Mouse (Mus musculus) spleen, adult 2 months (tissue): Measurements from ENCODE around the gene Magi1. TPM values are rescaled to one million over a fixed set of nuclear protein-coding genes. Genes with fewer than 3 reads are reported as not detected.
A peak's percentile ranks its signal among the peaks of the same experiment; 100 is the strongest.

Source experiments
- DNase-seq, 2 experiments: peaks; one replicate each; pipeline versions ENCODE4 v3.0.0 to v3.0.0-alpha.2; 2012 to 2021; ENCODE audit warnings: low spot score in 2 of 2, low read depth in 1 of 2
- H3K27ac ChIP-seq: fragments of 200-500 bp; 2 replicates; pipeline ENCODE4 v1.5.1; 2012; ENCODE audit warnings: low read length, inconsistent platforms; ENCODE audit not compliant: insufficient read depth
- H3K27me3 ChIP-seq: fragments of 200-500 bp; 2 replicates; pipeline ENCODE4 v1.6.1; 2012; ENCODE audit warnings: mild to moderate bottlenecking, moderate library complexity, low read length, inconsistent platforms; ENCODE audit not compliant: control insufficient read depth, insufficient read depth
- H3K36me3 ChIP-seq: fragments of 200-500 bp; 2 replicates; pipeline ENCODE4 v1.6.1; 2012; ENCODE audit warnings: mild to moderate bottlenecking, low read length, inconsistent platforms; ENCODE audit not compliant: control insufficient read depth, insufficient read depth
- H3K4me1 ChIP-seq: fragments of 200-500 bp; 2 replicates; pipeline ENCODE4 v1.6.1; 2011; ENCODE audit warnings: inconsistent platforms; ENCODE audit not compliant: control insufficient read depth, insufficient read depth, insufficient read length
- H3K4me3 ChIP-seq: fragments of 200-500 bp; 2 replicates; pipeline ENCODE4 v1.5.1; 2011; ENCODE audit warnings: mild to moderate bottlenecking, inconsistent platforms; ENCODE audit not compliant: insufficient read depth, insufficient read length; ENCODE audit errors: extremely low read depth
- CTCF ChIP-seq: fragments of 200-500 bp; IDR thresholded peaks from 2 replicates; pipeline ENCODE4 v1.5.1; 2011; ENCODE audit warnings: mild to moderate bottlenecking, inconsistent platforms; ENCODE audit not compliant: insufficient read depth, insufficient read length, insufficient replicate concordance; ENCODE audit errors: extremely low read depth
- POLR2A ChIP-seq: fragments of 200-500 bp; IDR thresholded peaks from 2 replicates; pipeline ENCODE4 v1.6.1; 2011; ENCODE audit warnings: low read depth, low read length, inconsistent platforms
- WGBS: fragments of 180-500 bp; shearing (Covaris S2); methylation state at CpG from one replicate; pipeline ENCODE4 v1.1.7; 2018; 5-methylcytosine and 5-hydroxymethylcytosine counted together
- polyA plus RNA-seq: library from polyadenylated mRNA; depleted of rRNA; stranded (reverse); fragments of >200 nt; gene quantifications from 2 replicates; pipeline ENCODE4 v1.2.3, GENCODE M21; 2012

Magi1 gene
- polyA plus RNA-seq, 1 experiment = 1.6 TPM

DNA sequence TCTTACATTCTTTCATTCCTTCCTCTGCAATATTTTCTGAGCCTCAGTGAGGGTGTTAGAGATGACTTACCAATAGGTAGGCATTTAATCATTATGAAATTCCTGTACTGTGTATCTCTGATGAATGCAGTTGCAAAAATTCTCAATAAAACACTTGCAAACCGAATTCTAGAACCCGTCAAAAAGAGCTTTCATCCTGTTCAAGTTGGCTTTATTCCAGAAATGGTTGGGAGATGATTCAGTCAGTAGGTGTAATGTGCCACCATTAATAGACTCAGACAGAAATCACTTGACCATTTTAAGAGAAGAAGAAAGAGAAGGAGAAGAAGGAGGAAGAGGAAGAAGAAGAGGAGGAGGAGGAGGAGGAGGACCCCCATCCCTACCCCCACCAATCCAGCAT lies 497.5 kb downstream of the Magi1 start:
- H3K4me1 ChIP-seq = no peaks in the 10 kb centered on the region
- WGBS = 61% methylated on average over 2 of the region's 2 CpGs

DNA sequence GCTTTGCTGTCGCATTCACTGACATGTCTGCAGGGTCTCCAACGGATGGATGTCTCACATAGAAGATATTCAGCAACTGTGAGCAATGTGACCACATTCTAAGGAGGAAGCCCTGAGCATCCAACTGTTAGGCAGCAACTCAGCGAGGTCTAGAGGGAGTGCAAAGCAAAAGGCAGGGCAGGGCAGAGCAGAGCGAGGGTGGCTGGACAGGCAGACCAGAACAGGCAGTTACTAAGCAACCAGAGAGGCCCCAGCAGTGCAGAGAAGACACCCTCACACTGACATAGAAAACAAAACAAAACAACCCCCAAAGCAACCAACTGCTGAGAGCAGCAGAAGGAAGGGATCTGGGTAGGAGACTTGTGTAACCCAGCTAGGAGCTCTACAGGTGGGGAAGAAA lies 512.6 kb downstream of the Magi1 start:
- TF ChIP-seq POLR2A = no peak
- TF ChIP-seq CTCF = no peak
- 67% methylated on average over 4 of the region's 4 CpGs for WGBS
- Histone ChIP-seq H3K4me3 (no peak overlapping the region), H3K36me3 (no peaks in the 10 kb centered on the region), H3K4me1 (no peaks in the 10 kb centered on the region), H3K27me3 (no peaks in the 10 kb centered on the region), H3K27ac (no peak overlapping the region)
- no peak for DNase-seq

More for the DNA sequence above, 497.5 kb downstream of the Magi1 start:
- Histone ChIP-seq H3K27me3 (no peaks in the 10 kb centered on the region), H3K27ac (no peak overlapping the region), H3K4me3 (no peak overlapping the region), H3K36me3 (no peaks in the 10 kb centered on the region)
- TF ChIP-seq POLR2A (no peak), CTCF (no peak)
- no peak for DNase-seq

- no peak overlapping the region for H3K4me3 ChIP-seq
- no peak for TF ChIP-seq CTCF
- TF ChIP-seq POLR2A = no peak
- WGBS = 89% methylated on average over 5 of the region's 5 CpGs
- H3K36me3 ChIP-seq = no peaks in the 10 kb centered on the region
- DNase-seq = no peak
- H3K27me3 ChIP-seq = no peaks in the 10 kb centered on the region
- no peaks in the 10 kb centered on the region for H3K4me1 ChIP-seq
- H3K27ac ChIP-seq = no peak overlapping the region
Measured at GRCm38 (mm10) chr6:93770283-93771025, 513.3 kb downstream of the Magi1 start.

- H3K27me3 ChIP-seq = no peaks in the 10 kb centered on the region
- TF ChIP-seq POLR2A = no peak
- no peak for TF ChIP-seq CTCF
- no peak overlapping the region for H3K4me3 ChIP-seq
Measured at GRCm38 (mm10) chr6:93758114-93758513, 525.6 kb downstream of the Magi1 start.

DNA sequence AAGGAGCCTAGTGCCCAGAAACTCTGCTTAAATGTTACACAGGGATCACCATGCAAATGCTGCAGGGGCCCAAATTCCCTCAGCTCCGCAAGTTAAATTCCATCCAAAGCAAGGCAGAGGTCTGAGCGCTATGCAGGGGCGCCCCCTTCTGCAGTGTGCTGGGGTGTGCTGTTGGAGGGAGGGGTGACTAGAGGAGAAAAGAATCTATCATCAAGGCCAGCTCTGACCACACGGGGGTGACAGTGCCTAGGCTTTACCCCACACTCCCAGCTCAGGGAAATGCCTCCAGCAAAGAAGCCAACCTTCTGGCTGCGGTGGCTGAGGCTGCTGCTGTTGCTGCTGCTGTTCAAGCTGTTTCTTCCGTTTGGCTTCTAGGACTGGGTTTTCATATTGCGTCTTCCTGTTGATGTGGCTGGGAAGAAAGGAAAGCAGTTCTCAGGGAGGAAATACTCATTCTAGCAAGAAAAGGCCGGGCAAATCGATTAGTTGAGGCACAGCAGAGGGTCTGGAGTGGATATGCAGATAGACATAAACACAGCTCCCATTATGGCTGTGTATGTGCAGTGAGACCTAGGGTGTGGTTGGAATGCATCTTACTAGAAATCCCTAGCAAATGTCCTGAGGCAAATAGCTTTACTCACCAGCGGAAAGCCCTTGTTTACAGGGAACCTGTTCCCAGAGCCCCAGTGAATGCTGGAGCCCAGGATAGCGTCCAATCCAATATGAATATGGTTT lies 526.2 kb downstream of the Magi1 start:
- WGBS = 19% methylated on average over 11 of the region's 11 CpGs
- no peak overlapping the region for H3K27ac ChIP-seq
- TF ChIP-seq CTCF (no peak), POLR2A (no peak)
- H3K4me1 ChIP-seq = no peaks in the 10 kb centered on the region
- H3K36me3 ChIP-seq = no peaks in the 10 kb centered on the region
- peak in 1 of 2 experiments; percentile 6 for DNase-seq
- no peaks in the 10 kb centered on the region for H3K27me3 ChIP-seq
- no peak overlapping the region for H3K4me3 ChIP-seq

More at GRCm38 (mm10) chr6:93758114-93758513, 525.6 kb downstream of the Magi1 start:
- no peak overlapping the region for H3K27ac ChIP-seq
- 67% methylated on average over 3 of the region's 3 CpGs for whole genome bisulfite sequencing
- DNase-seq = no peak
- no peaks in the 10 kb centered on the region for H3K4me1 ChIP-seq
- no peaks in the 10 kb centered on the region for H3K36me3 ChIP-seq

DNA sequence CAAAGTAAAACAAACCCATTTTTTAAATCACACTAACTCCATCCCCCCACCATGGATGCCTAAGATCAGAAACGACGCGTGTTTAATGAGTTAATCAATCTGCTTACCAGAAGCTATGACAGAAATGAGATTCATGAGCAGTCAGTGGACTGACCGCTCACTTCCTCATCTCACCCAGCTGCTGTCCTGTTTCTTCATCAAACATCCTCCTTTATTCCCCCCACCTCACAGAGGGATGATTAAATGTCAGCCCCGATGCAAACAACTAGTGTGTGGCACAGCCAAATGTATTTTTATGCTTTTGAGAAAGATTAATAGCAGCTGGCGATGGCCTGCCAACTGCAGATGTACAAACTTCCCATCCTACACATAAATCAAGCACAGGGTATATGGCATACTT lies 540.6 kb downstream of the Magi1 start:
- WGBS = 69% methylated on average over 6 of the region's 6 CpGs
- no peaks in the 10 kb centered on the region for H3K27me3 ChIP-seq
- H3K4me1 ChIP-seq = no peaks in the 10 kb centered on the region
- H3K36me3 ChIP-seq = no peaks in the 10 kb centered on the region
- no peak overlapping the region for H3K27ac ChIP-seq
- TF ChIP-seq POLR2A (no peak), CTCF (no peak)
- DNase-seq = no peak
- H3K4me3 ChIP-seq = no peak overlapping the region

DNA sequence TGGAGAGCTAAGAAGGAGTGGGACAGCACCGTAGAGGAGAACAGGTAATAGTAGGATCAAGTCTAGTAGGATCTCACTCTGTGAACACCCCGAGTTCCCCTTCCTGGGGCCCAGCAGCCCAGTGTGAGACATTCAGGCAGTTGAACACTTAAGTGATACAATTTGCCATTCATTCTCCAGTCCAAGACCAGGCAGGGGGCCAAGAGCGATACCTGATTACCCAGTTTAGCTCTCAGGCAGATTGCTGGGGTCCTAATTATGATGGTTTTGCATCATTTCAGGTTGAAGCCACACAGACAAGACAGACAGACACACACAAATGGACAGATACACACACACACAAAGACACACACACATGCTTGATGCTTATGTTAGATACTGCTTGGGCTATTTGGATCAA lies 543.9 kb downstream of the Magi1 start:
- Histone ChIP-seq H3K27ac (no peak overlapping the region), H3K4me3 (no peak overlapping the region), H3K4me1 (no peaks in the 10 kb centered on the region), H3K36me3 (no peaks in the 10 kb centered on the region), H3K27me3 (no peaks in the 10 kb centered on the region)
- TF ChIP-seq POLR2A (no peak), CTCF (no peak)
- WGBS = 87% methylated on average over 3 of the region's 3 CpGs
- no peak for DNase-seq
